Mouse (Mus musculus): ENCODE data around the gene Ripk1.

The Ripk1 gene

GRCm38 (mm10) chr13:34035424-34035823 is 33.3 kb downstream of the Ripk1 start:
- in situ Hi-C loops (cut with MboI; ENCODE audit: low pct_unique_long_range_greater_than_20kb in 1 of 2, low sequenced_read_pairs in 2 of 2, unreplicated experiment in 1 of 2) = loop anchor here (25.0 kb wide), 1 partner anchor 602 kb away; no protein-coding TSS in a partner anchor

GRCm38 (mm10) chr13:34036726-34037125 is 34.6 kb downstream of the Ripk1 start:
- in situ Hi-C loops (cut with MboI; ENCODE audit: low pct_unique_long_range_greater_than_20kb in 1 of 2, low sequenced_read_pairs in 2 of 2, unreplicated experiment in 1 of 2) = loop anchor here (25.0 kb wide), 1 partner anchor 601 kb away; no protein-coding TSS in a partner anchor

GRCm38 (mm10) chr13:34037172-34038055 is 35.3 kb downstream of the Ripk1 start, which contains the start of gene Bphl:
Gene Bphl (plus strand): TSS chr13:34037597.
- in situ Hi-C loops (cut with MboI; ENCODE audit: low pct_unique_long_range_greater_than_20kb in 1 of 2, low sequenced_read_pairs in 2 of 2, unreplicated experiment in 1 of 2) = loop anchor here (25.0 kb wide), 1 partner anchor 600 kb away; no protein-coding TSS in a partner anchor

- in situ Hi-C loops (cut with MboI; ENCODE audit: low pct_unique_long_range_greater_than_20kb in 1 of 2, low sequenced_read_pairs in 2 of 2, unreplicated experiment in 1 of 2) = loop anchor here (25.0 kb wide), 1 partner anchor 599 kb away; no protein-coding TSS in a partner anchor
Observed at GRCm38 (mm10) chr13:34038056-34038432, 35.9 kb downstream of the Ripk1 start.

- in situ Hi-C loops (cut with MboI; ENCODE audit: low pct_unique_long_range_greater_than_20kb in 1 of 2, low sequenced_read_pairs in 2 of 2, unreplicated experiment in 1 of 2) = loop anchor here (25.0 kb wide), 1 partner anchor 598 kb away; no protein-coding TSS in a partner anchor
Observed at GRCm38 (mm10) chr13:34038901-34039341, 36.8 kb downstream of the Ripk1 start.

- in situ Hi-C loops (cut with MboI; ENCODE audit: low pct_unique_long_range_greater_than_20kb in 1 of 2, low sequenced_read_pairs in 2 of 2, unreplicated experiment in 1 of 2) = loop anchor here (10.0 to 25.0 kb wide), 2 partner anchors 115 to 597 kb away; no protein-coding TSS in a partner anchor
Observed at GRCm38 (mm10) chr13:34040091-34040490, 37.9 kb downstream of the Ripk1 start.

GRCm38 (mm10) chr13:34043716-34044393 is 41.7 kb downstream of the Ripk1 start:
- in situ Hi-C loops (cut with MboI; ENCODE audit: low pct_unique_long_range_greater_than_20kb in 1 of 2, low sequenced_read_pairs in 2 of 2, unreplicated experiment in 1 of 2) = loop anchor here (10.0 to 25.0 kb wide), 2 partner anchors 111 to 593 kb away; no protein-coding TSS in a partner anchor

- in situ Hi-C loops (cut with MboI; ENCODE audit: low pct_unique_long_range_greater_than_20kb in 1 of 2, low sequenced_read_pairs in 2 of 2, unreplicated experiment in 1 of 2) = loop anchor here (5.0 to 25.0 kb wide), 3 partner anchors 109 to 592 kb away; no protein-coding TSS in a partner anchor
Observed at GRCm38 (mm10) chr13:34045511-34046249, 43.5 kb downstream of the Ripk1 start.

- in situ Hi-C loops (cut with MboI; ENCODE audit: low pct_unique_long_range_greater_than_20kb in 1 of 2, low sequenced_read_pairs in 2 of 2, unreplicated experiment in 1 of 2) = loop anchor here (5.0 to 25.0 kb wide), 3 partner anchors 108 to 591 kb away; no protein-coding TSS in a partner anchor
Observed at GRCm38 (mm10) chr13:34046421-34047012, 44.4 kb downstream of the Ripk1 start.

- in situ Hi-C loops (cut with MboI; ENCODE audit: low pct_unique_long_range_greater_than_20kb in 1 of 2, low sequenced_read_pairs in 2 of 2, unreplicated experiment in 1 of 2) = loop anchor here (5.0 to 25.0 kb wide), 3 partner anchors 107 to 590 kb away; no protein-coding TSS in a partner anchor
Observed at GRCm38 (mm10) chr13:34047526-34047925, 45.4 kb downstream of the Ripk1 start.

GRCm38 (mm10) chr13:34050479-34050878 is 48.3 kb downstream of the Ripk1 start:
- in situ Hi-C loops (cut with MboI; ENCODE audit: low pct_unique_long_range_greater_than_20kb in 1 of 2, low sequenced_read_pairs in 2 of 2, unreplicated experiment in 1 of 2) = no loop called here

- in situ Hi-C loops (cut with MboI; ENCODE audit: low pct_unique_long_range_greater_than_20kb in 1 of 2, low sequenced_read_pairs in 2 of 2, unreplicated experiment in 1 of 2) = no loop called here
Observed at GRCm38 (mm10) chr13:34051692-34052091, 49.5 kb downstream of the Ripk1 start.

GRCm38 (mm10) chr13:34053673-34054282 is 51.6 kb downstream of the Ripk1 start:
- in situ Hi-C loops (cut with MboI; ENCODE audit: low pct_unique_long_range_greater_than_20kb in 1 of 2, low sequenced_read_pairs in 2 of 2, unreplicated experiment in 1 of 2) = no loop called here

- in situ Hi-C loops (cut with MboI; ENCODE audit: low pct_unique_long_range_greater_than_20kb in 1 of 2, low sequenced_read_pairs in 2 of 2, unreplicated experiment in 1 of 2) = no loop called here
Observed at GRCm38 (mm10) chr13:34054391-34054790, 52.2 kb downstream of the Ripk1 start.

- in situ Hi-C loops (cut with MboI; ENCODE audit: low pct_unique_long_range_greater_than_20kb in 1 of 2, low sequenced_read_pairs in 2 of 2, unreplicated experiment in 1 of 2) = no loop called here
Observed at GRCm38 (mm10) chr13:34054983-34055382, 52.8 kb downstream of the Ripk1 start.

GRCm38 (mm10) chr13:34057252-34057651 is 55.1 kb downstream of the Ripk1 start:
- in situ Hi-C loops (cut with MboI; ENCODE audit: low pct_unique_long_range_greater_than_20kb in 1 of 2, low sequenced_read_pairs in 2 of 2, unreplicated experiment in 1 of 2) = no loop called here

GRCm38 (mm10) chr13:34060061-34060460 is 57.9 kb downstream of the Ripk1 start:
- in situ Hi-C loops (cut with MboI; ENCODE audit: low pct_unique_long_range_greater_than_20kb in 1 of 2, low sequenced_read_pairs in 2 of 2, unreplicated experiment in 1 of 2) = no loop called here
